Mouse (Mus musculus): ENCODE data around the gene Clmn. TPM values are rescaled to one million over a fixed set of nuclear protein-coding genes. Genes with fewer than 3 reads are reported as not detected.

The Clmn gene
- polyA plus RNA-seq, 1 experiment, result not detected

DNA sequence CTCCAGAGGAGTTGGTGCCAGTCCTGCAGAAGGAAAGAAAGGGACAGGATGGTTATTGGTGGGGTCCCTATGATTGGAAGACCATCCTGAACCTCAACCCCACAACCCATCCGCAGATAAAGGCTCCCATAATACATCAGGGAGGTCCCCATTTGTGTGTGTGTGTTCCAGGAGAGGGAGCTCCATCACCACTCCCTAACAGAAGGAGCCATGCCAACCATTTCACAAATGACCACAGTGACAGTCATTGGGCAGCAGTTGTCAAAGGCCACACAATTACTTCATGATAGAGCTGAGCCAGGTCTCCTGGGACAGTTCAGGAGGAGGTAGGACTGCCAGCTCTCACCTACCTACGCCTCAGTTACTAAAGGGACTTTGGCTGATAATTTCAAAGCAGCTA, 92.9 kb downstream of the Clmn start:
- WGBS, result 96% methylated on average over 2 of the region's 2 CpGs
- no peak for TF ChIP-seq POLR2A (IDR thresholded peaks at IDR 0.05; ENCODE audit: insufficient read depth, low read depth, low read length)
- no peak for TF ChIP-seq CTCF (IDR thresholded peaks at IDR 0.05; ENCODE audit: insufficient read depth, low read depth, low read length)
- Histone ChIP-seq H3K4me1 (ENCODE audit: control insufficient read depth, insufficient read depth, low read length) (no peaks in the 10 kb centered on the region), H3K4me3 (ENCODE audit: insufficient read depth, low read depth, low read length) (no peak overlapping the region), H3K27ac (ENCODE audit: insufficient read depth, low read depth, low read length) (no peak overlapping the region)

DNA sequence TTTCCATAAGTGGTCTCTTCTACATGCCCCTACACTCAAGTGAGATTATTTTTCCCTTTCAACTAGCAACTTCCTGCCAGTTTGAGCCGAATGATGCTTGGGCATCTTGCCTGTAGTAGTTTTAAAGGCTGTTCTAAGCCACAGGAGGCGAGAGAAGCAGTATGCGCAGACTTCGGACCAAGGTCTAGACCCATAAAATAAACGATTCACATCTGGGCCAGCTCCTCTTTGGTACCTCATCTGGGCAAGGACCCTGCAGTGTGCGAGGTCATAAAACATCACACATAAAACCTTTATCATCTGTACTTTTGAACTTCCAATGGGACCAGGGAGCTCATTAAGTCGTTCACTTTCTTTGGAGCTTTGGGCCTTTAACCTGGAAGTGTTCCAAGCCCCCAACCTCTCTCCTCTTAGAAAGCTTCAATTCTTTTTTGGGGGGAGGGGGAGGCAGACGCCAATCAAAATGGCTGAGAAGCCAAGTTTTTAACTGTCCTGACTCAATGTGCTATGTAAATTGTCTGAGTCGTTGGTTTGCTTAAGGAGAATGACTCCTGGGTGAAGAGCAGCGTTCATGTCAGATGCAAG, 95.6 kb downstream of the Clmn start:
- 52% methylated on average over 10 of the region's 10 CpGs for WGBS
- no peak overlapping the region for H3K27ac ChIP-seq (ENCODE audit: insufficient read depth, low read depth, low read length)
- TF ChIP-seq CTCF (IDR thresholded peaks at IDR 0.05; ENCODE audit: insufficient read depth, low read depth, low read length) (no peak), POLR2A (IDR thresholded peaks at IDR 0.05; ENCODE audit: insufficient read depth, low read depth, low read length) (no peak)

GRCm38 (mm10) chr12:104767183-104767582, 97.7 kb downstream of the Clmn start:
- TF ChIP-seq CTCF (IDR thresholded peaks at IDR 0.05; ENCODE audit: insufficient read depth, low read depth, low read length) (no peak), POLR2A (IDR thresholded peaks at IDR 0.05; ENCODE audit: insufficient read depth, low read depth, low read length) (no peak)
- H3K4me3 ChIP-seq (ENCODE audit: insufficient read depth, low read depth, low read length), result no peak overlapping the region
- WGBS, result 92% methylated on average over 4 of the region's 4 CpGs
- no peak overlapping the region for H3K27ac ChIP-seq (ENCODE audit: insufficient read depth, low read depth, low read length)
- H3K4me1 ChIP-seq (ENCODE audit: control insufficient read depth, insufficient read depth, low read length), result no peaks in the 10 kb centered on the region

More for the DNA sequence above, 95.6 kb downstream of the Clmn start:
- H3K4me3 ChIP-seq (ENCODE audit: insufficient read depth, low read depth, low read length), result no peak overlapping the region
- H3K4me1 ChIP-seq (ENCODE audit: control insufficient read depth, insufficient read depth, low read length), result no peaks in the 10 kb centered on the region

DNA sequence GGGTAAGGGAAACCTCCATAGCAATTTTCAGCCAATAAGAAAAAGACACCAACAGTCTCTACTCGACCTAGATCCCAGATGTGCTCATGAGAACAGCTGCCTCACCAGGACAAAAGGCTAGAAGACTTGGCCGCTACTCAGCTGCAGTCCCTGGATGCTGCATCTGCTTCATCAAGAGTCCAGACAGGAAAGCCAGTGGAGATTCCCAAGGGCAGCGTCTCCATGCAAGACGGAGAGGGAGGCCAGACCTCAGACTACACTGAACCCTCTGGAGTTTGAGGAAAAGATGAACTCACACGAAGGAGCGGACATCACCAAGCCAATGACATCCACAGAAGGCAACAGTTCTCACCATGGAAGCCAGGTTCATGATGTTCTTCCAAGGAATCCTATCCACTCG, 99.1 kb downstream of the Clmn start:
- no peak overlapping the region for H3K4me3 ChIP-seq (ENCODE audit: insufficient read depth, low read depth, low read length)
- WGBS, result 85% methylated on average over 7 of the region's 7 CpGs
- no peak overlapping the region for H3K27ac ChIP-seq (ENCODE audit: insufficient read depth, low read depth, low read length)
- no peak for TF ChIP-seq CTCF (IDR thresholded peaks at IDR 0.05; ENCODE audit: insufficient read depth, low read depth, low read length)
- TF ChIP-seq POLR2A (IDR thresholded peaks at IDR 0.05; ENCODE audit: insufficient read depth, low read depth, low read length), result no peak
- H3K4me1 ChIP-seq (ENCODE audit: control insufficient read depth, insufficient read depth, low read length), result no peaks in the 10 kb centered on the region

GRCm38 (mm10) chr12:104765116-104765515, 99.8 kb downstream of the Clmn start:
- TF ChIP-seq POLR2A (IDR thresholded peaks at IDR 0.05; ENCODE audit: insufficient read depth, low read depth, low read length) (no peak), CTCF (IDR thresholded peaks at IDR 0.05; ENCODE audit: insufficient read depth, low read depth, low read length) (no peak)
- Histone ChIP-seq H3K27ac (ENCODE audit: insufficient read depth, low read depth, low read length) (no peak overlapping the region), H3K4me1 (ENCODE audit: control insufficient read depth, insufficient read depth, low read length) (no peaks in the 10 kb centered on the region), H3K4me3 (ENCODE audit: insufficient read depth, low read depth, low read length) (no peak overlapping the region)
- 86% methylated on average over 5 of the region's 5 CpGs for WGBS

DNA sequence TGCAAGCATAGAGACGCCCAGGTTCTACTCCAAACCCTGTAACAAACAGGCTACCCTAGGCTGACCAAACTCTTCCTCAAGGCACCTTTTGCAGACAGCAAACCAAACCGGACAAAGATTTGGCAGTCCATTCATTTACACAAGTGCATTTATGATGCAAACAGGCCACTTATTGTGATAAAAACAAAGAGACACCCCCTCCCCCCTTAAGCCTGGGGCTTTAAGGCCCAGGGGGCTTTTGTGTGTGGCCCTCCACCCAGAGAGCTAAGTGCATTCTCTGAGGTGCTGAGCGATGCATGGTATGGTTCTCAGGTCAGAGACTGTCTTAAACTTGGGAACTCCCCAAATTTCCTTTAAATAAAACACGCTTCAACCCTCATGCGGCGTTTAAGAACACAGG, 101.0 kb downstream of the Clmn start:
- 71% methylated on average over 6 of the region's 6 CpGs for WGBS
- Histone ChIP-seq H3K27ac (ENCODE audit: insufficient read depth, low read depth, low read length) (no peak overlapping the region), H3K4me3 (ENCODE audit: insufficient read depth, low read depth, low read length) (no peak overlapping the region), H3K4me1 (ENCODE audit: control insufficient read depth, insufficient read depth, low read length) (no peaks in the 10 kb centered on the region)
- no peak for TF ChIP-seq CTCF (IDR thresholded peaks at IDR 0.05; ENCODE audit: insufficient read depth, low read depth, low read length)
- no peak for TF ChIP-seq POLR2A (IDR thresholded peaks at IDR 0.05; ENCODE audit: insufficient read depth, low read depth, low read length)

- no peaks in the 10 kb centered on the region for H3K4me1 ChIP-seq (ENCODE audit: control insufficient read depth, insufficient read depth, low read length)
- no peak overlapping the region for H3K27ac ChIP-seq (ENCODE audit: insufficient read depth, low read depth, low read length)
- TF ChIP-seq CTCF (IDR thresholded peaks at IDR 0.05; ENCODE audit: insufficient read depth, low read depth, low read length) (no peak), POLR2A (IDR thresholded peaks at IDR 0.05; ENCODE audit: insufficient read depth, low read depth, low read length) (no peak)
- WGBS, result 94% methylated on average over 8 of the region's 8 CpGs
- no peak overlapping the region for H3K4me3 ChIP-seq (ENCODE audit: insufficient read depth, low read depth, low read length)
Measured at GRCm38 (mm10) chr12:104761411-104761810, 103.5 kb downstream of the Clmn start.

DNA sequence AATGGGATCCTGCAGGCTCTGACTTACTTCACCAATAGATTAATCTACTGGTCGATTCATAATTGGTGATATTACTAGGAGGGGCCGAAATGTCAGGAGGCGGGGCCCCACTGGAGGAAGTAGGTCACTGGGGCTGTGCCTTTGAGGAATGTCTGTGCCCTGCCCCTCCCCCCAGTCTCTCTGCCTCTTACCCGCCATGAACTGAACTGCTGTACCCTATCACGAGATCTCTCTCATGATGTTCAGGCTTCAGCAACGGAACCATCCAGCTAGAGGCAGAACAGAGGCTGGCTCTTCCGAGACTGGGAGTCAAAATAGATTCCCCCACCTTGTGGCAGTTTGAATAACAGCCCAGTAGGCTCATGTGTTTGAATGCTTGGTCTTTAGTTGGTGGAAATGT, 106.8 kb downstream of the Clmn start:
- H3K4me1 ChIP-seq (ENCODE audit: control insufficient read depth, insufficient read depth, low read length), result no peaks in the 10 kb centered on the region
- H3K4me3 ChIP-seq (ENCODE audit: insufficient read depth, low read depth, low read length), result no peak overlapping the region
- no peak overlapping the region for H3K27ac ChIP-seq (ENCODE audit: insufficient read depth, low read depth, low read length)
- WGBS, result 90% methylated on average over 7 of the region's 7 CpGs
- TF ChIP-seq POLR2A (IDR thresholded peaks at IDR 0.05; ENCODE audit: insufficient read depth, low read depth, low read length) (no peak), CTCF (IDR thresholded peaks at IDR 0.05; ENCODE audit: insufficient read depth, low read depth, low read length) (no peak)

GRCm38 (mm10) chr12:104753686-104754085, 111.2 kb downstream of the Clmn start:
- H3K4me1 ChIP-seq (ENCODE audit: control insufficient read depth, insufficient read depth, low read length), result peaks cover 12% of the 10 kb centered on the region
- TF ChIP-seq CTCF (IDR thresholded peaks at IDR 0.05; ENCODE audit: insufficient read depth, low read depth, low read length) (no peak), POLR2A (IDR thresholded peaks at IDR 0.05; ENCODE audit: insufficient read depth, low read depth, low read length) (no peak)
- H3K27ac ChIP-seq (ENCODE audit: insufficient read depth, low read depth, low read length), result no peak overlapping the region
- 63% methylated on average over 4 of the region's 4 CpGs for WGBS
- no peak overlapping the region for H3K4me3 ChIP-seq (ENCODE audit: insufficient read depth, low read depth, low read length)

Data from olfactory bulb, adult 2 months (tissue).